Mouse (Mus musculus) MEL (cell line): ENCODE measurements around the gene Vnn1. TPM values are rescaled to one million over a fixed set of nuclear protein-coding genes. Genes with fewer than 3 reads are reported as not detected.

ENCODE experiments used
- DNase-seq: peaks from one replicate; pipeline ENCODE4 v3.0.0; 2011; ENCODE audit warnings: low read depth, low spot score
- H3K27ac ChIP-seq: 2 replicates; pipeline ENCODE4 v1.5.1; 2012; ENCODE audit warnings: low read depth, mild to moderate bottlenecking, control low read depth, low read length, moderate library complexity; ENCODE audit not compliant: control insufficient read depth
- H3K27me3 ChIP-seq, 2 experiments: fragments of 150-350 bp in 1 of 2; sonication (generic) in 1 of 2; 2 replicates each; pipeline ENCODE4 v1.6.1; 2012; ENCODE audit warnings: low read length in 2 of 2, mild to moderate bottlenecking in 2 of 2, improper control_type of control experiment in 1 of 2, moderate library complexity in 1 of 2; ENCODE audit not compliant: insufficient read depth in 2 of 2, control insufficient read depth in 1 of 2
- H3K36me3 ChIP-seq, 2 experiments: 2 replicates each; pipeline ENCODE4 v1.6.1; 2012 to 2014; ENCODE audit warnings: low read length in 2 of 2, improper control_type of control experiment in 1 of 2, inconsistent platforms in 1 of 2, mild to moderate bottlenecking in 1 of 2; ENCODE audit not compliant: insufficient read depth in 2 of 2, control insufficient read depth in 1 of 2
- H3K4me1 ChIP-seq, 2 experiments: fragments of 150-350 bp in 1 of 2; sonication (generic) in 1 of 2; 2 replicates each; pipeline ENCODE4 v1.6.1; 2012; ENCODE audit warnings: low read length in 2 of 2, improper control_type of control experiment in 1 of 2, mild to moderate bottlenecking in 1 of 2; ENCODE audit not compliant: insufficient read depth in 2 of 2, control insufficient read depth in 1 of 2
- H3K4me3 ChIP-seq, 2 experiments: fragments of 150-350 bp in 1 of 2; sonication (generic) in 1 of 2; 2 replicates each; pipeline ENCODE4 v1.5.1; 2012; ENCODE audit warnings: low read depth in 2 of 2, low read length in 2 of 2, mild to moderate bottlenecking in 2 of 2, moderate library complexity in 2 of 2, control low read depth in 1 of 2, improper control_type of control experiment in 1 of 2; ENCODE audit not compliant: control insufficient read depth in 1 of 2, insufficient read depth in 1 of 2
- H3K79me2 ChIP-seq: 2 replicates; pipeline ENCODE4 v1.6.1; 2012; ENCODE audit warnings: mild to moderate bottlenecking, low read length, moderate library complexity; ENCODE audit not compliant: control insufficient read depth, poor library complexity, insufficient read depth
- H3K9ac ChIP-seq: 2 replicates; pipeline ENCODE4 v1.6.1; 2012; ENCODE audit warnings: low read depth, mild to moderate bottlenecking, control low read depth, low read length, moderate library complexity; ENCODE audit not compliant: control insufficient read depth, poor library complexity, severe bottlenecking
- H3K9me3 ChIP-seq: fragments of 150-350 bp; sonication (generic); replicated peaks from 2 replicates; pipeline ENCODE4 v1.6.1; 2012; ENCODE audit warnings: mild to moderate bottlenecking, low read length, improper control_type of control experiment, moderate library complexity; ENCODE audit not compliant: insufficient read depth
- CTCF ChIP-seq, 3 experiments: IDR thresholded peaks in 2 of 3; conservative IDR thresholded peaks in 1 of 3; 2 replicates each; pipeline ENCODE4 v1.5.1; 2011 to 2012; ENCODE audit warnings: low read length in 3 of 3, low read depth in 2 of 3, mild to moderate bottlenecking in 2 of 3, improper control_type of control experiment in 1 of 3, inconsistent platforms in 1 of 3, mixed read lengths in 1 of 3, moderate library complexity in 1 of 3; ENCODE audit not compliant: control insufficient read depth in 1 of 3, insufficient read depth in 1 of 3, poor library complexity in 1 of 3, severe bottlenecking in 1 of 3
- E2F4 ChIP-seq: IDR thresholded peaks from 2 replicates; pipeline ENCODE4 v1.6.1; 2011; ENCODE audit warnings: low read depth, low read length, improper control_type of control experiment, borderline replicate concordance
- EP300 ChIP-seq, 2 experiments: IDR thresholded peaks; 2 replicates each; pipeline ENCODE4 v1.6.1; 2011; ENCODE audit warnings: improper control_type of control experiment in 2 of 2, low read length in 2 of 2, low read depth in 1 of 2, mild to moderate bottlenecking in 1 of 2
- GATA1 ChIP-seq: IDR thresholded peaks from 2 replicates; pipeline ENCODE4 v1.6.1; 2011; ENCODE audit warnings: low read depth, low read length, improper control_type of control experiment
- HCFC1 ChIP-seq: IDR thresholded peaks from 2 replicates; pipeline ENCODE4 v1.6.1; 2012; ENCODE audit warnings: low read depth, mild to moderate bottlenecking, inconsistent platforms, low read length, improper control_type of control experiment, moderate library complexity
- KAT2A ChIP-seq: conservative IDR thresholded peaks from 2 replicates; pipeline ENCODE4 v1.6.1; 2012; ENCODE audit warnings: low read depth, low read length, improper control_type of control experiment, inconsistent platforms
- MAFK ChIP-seq: IDR thresholded peaks from 2 replicates; pipeline ENCODE4 v1.6.1; 2011; ENCODE audit warnings: low read depth, mild to moderate bottlenecking, low read length, improper control_type of control experiment, borderline replicate concordance
- MAZ ChIP-seq: IDR thresholded peaks from 2 replicates; pipeline ENCODE4 v1.6.1; 2012; ENCODE audit warnings: low read depth, mild to moderate bottlenecking, inconsistent platforms, low read length, improper control_type of control experiment
- MEF2A ChIP-seq: IDR thresholded peaks from 2 replicates; pipeline ENCODE4 v1.6.1; 2014; ENCODE audit warnings: low read depth, mild to moderate bottlenecking, inconsistent platforms, low read length, improper control_type of control experiment; ENCODE audit not compliant: poor library complexity, insufficient replicate concordance, severe bottlenecking; ENCODE audit errors: extremely low read depth
- MXI1 ChIP-seq: IDR thresholded peaks from 2 replicates; pipeline ENCODE4 v1.6.1; 2011; ENCODE audit warnings: mild to moderate bottlenecking, low read depth, low read length, improper control_type of control experiment
- MYC ChIP-seq: IDR thresholded peaks from 2 replicates; pipeline ENCODE4 v1.6.1; 2011; ENCODE audit warnings: low read depth, mild to moderate bottlenecking, low read length, improper control_type of control experiment, moderate library complexity
- NELFE ChIP-seq: IDR thresholded peaks from 2 replicates; pipeline ENCODE4 v1.6.1; 2011; ENCODE audit warnings: low read depth, low read length, improper control_type of control experiment
- NRF1 ChIP-seq: IDR thresholded peaks from 2 replicates; pipeline ENCODE4 v1.6.1; 2014; ENCODE audit warnings: low read depth, mild to moderate bottlenecking, inconsistent platforms, low read length, improper control_type of control experiment, moderate library complexity; ENCODE audit not compliant: poor library complexity, insufficient read depth, severe bottlenecking
- POLR2A ChIP-seq, 2 experiments: IDR thresholded peaks; 2 replicates each; pipeline ENCODE4 v1.6.1; 2011 to 2012; ENCODE audit warnings: low read length in 2 of 2, mild to moderate bottlenecking in 2 of 2, control low read depth in 1 of 2, improper control_type of control experiment in 1 of 2, low read depth in 1 of 2, moderate library complexity in 1 of 2; ENCODE audit not compliant: control insufficient read depth in 1 of 2, insufficient read depth in 1 of 2, poor library complexity in 1 of 2
- POLR2AphosphoS2 ChIP-seq: IDR thresholded peaks from 2 replicates; pipeline ENCODE4 v1.6.1; 2011; ENCODE audit warnings: low read length, improper control_type of control experiment
- SMC3 ChIP-seq: IDR thresholded peaks from 2 replicates; pipeline ENCODE4 v1.6.1; 2011; ENCODE audit warnings: low read depth, low read length, improper control_type of control experiment
- TAL1 ChIP-seq: IDR thresholded peaks from 2 replicates; pipeline ENCODE4 v1.6.1; 2012; ENCODE audit warnings: mild to moderate bottlenecking, inconsistent platforms, low read length, moderate library complexity, mixed read lengths
- TBP ChIP-seq: IDR thresholded peaks from 2 replicates; pipeline ENCODE4 v1.8.0; 2011; ENCODE audit warnings: low read depth, low read length, improper control_type of control experiment
- TCF12 ChIP-seq: IDR thresholded peaks from 2 replicates; pipeline ENCODE4 v1.6.1; 2014; ENCODE audit warnings: low read depth, mild to moderate bottlenecking, inconsistent platforms, low read length, improper control_type of control experiment, moderate library complexity
- USF2 ChIP-seq, 2 experiments: IDR thresholded peaks; 2 replicates each; pipeline ENCODE4 v1.6.1; 2011 to 2012; ENCODE audit warnings: improper control_type of control experiment in 2 of 2, low read length in 2 of 2, borderline replicate concordance in 1 of 2, inconsistent platforms in 1 of 2, low read depth in 1 of 2, mild to moderate bottlenecking in 1 of 2; ENCODE audit not compliant: insufficient read depth in 1 of 2
- ZC3H11A ChIP-seq: IDR thresholded peaks from 2 replicates; pipeline ENCODE4 v1.6.1; 2012; ENCODE audit warnings: low read depth, mild to moderate bottlenecking, inconsistent platforms, low read length, improper control_type of control experiment
- ZMIZ1 ChIP-seq: IDR thresholded peaks from 2 replicates; pipeline ENCODE4 v1.6.1; 2012; ENCODE audit warnings: low read depth, mild to moderate bottlenecking, inconsistent platforms, low read length, improper control_type of control experiment, moderate library complexity
- polyA plus RNA-seq, 2 experiments: library from polyadenylated mRNA; stranded (reverse) in 1 of 2; unstranded in 1 of 2; fragments of >175 nt in 1 of 2; fragments of >200 nt in 1 of 2; gene quantifications; 2 replicates each; pipeline versions ENCODE4 v1.2.1 to v1.2.4; 2012; ENCODE audit warnings: low replicate concordance in 2 of 2, low read depth in 1 of 2; ENCODE audit not compliant: insufficient read length in 2 of 2, insufficient read depth in 1 of 2, missing spikeins in 1 of 2
- total RNA-seq: library from RNA; depleted of rRNA; stranded (reverse); fragments of 300-350 nt; gene quantifications from 2 replicates; pipeline ENCODE4 v1.2.3, GENCODE M21; 2012

The Vnn1 gene
- total and polyA plus RNA-seq, 3 experiments = not detected

DNA sequence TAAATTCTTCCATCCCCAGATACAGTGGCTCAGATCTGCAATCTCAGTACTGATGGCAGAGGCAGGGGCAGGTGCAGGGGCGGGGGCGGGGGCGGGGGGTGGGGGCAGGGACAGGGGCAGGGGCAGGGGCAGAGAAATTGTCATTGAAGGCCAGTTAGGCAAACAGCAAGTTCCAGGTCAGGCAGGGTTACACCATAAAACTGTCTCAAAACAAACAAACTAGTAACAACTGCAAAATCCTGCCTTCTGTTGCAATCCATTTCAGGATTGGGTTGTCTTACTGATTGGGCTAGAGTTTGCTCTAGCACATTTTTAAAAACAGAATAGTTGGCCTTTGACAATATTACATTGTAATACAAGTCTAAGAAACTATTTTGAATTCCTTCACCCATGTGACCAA, 28.0 kb downstream of the Vnn1 start:
- Histone ChIP-seq H3K9me3 (no peaks in the 10 kb centered on the region), H3K4me1 (no peaks in the 10 kb centered on the region), H3K36me3 (no peaks in the 10 kb centered on the region), H3K27me3 (no peaks in the 10 kb centered on the region), H3K79me2 (no peaks in the 10 kb centered on the region), H3K9ac (no peak overlapping the region), H3K27ac (no peak overlapping the region), H3K4me3 (no peak overlapping the region)
- no peak for DNase-seq
- TF ChIP-seq MEF2A = no peak
- no peak for TF ChIP-seq MAFK
- TF ChIP-seq MXI1 = no peak
- TF ChIP-seq ZC3H11A = no peak
- no peak for TF ChIP-seq POLR2AphosphoS2
- no peak for TF ChIP-seq NRF1
- no peak for TF ChIP-seq ZMIZ1
- TF ChIP-seq GATA1 = no peak

DNA sequence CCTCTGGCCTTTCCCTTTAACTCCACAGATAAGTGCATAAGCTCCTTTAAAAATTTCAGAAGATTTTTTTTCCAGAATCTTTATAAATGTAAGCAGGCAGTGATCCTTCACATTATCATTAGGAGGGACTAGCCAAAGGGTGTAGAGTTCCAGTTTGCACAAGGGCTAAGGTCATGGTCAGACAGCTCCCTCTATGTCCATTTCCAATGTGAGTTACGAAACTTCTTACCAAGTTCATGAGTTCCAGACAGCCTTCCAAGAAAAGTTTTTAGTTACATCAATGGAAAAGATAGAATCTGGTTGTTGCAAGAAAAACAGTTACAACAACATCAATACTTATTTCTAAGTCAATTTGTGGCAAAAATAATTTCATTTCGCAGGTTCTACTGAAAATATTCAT, 29.5 kb downstream of the Vnn1 start:
- Histone ChIP-seq H3K4me1 (no peaks in the 10 kb centered on the region), H3K27me3 (no peaks in the 10 kb centered on the region), H3K9me3 (no peaks in the 10 kb centered on the region), H3K36me3 (no peaks in the 10 kb centered on the region), H3K27ac (no peak overlapping the region), H3K9ac (no peak overlapping the region), H3K79me2 (no peaks in the 10 kb centered on the region), H3K4me3 (no peak overlapping the region)
- no peak for TF ChIP-seq USF2 (IDR thresholded peaks at IDR 0.05; ENCODE audit: borderline replicate concordance in 1 of 2, insufficient read depth in 1 of 2, low read depth in 1 of 2, low read length in 2 of 2)
- no peak for TF ChIP-seq NELFE
- no peak for TF ChIP-seq TCF12
- TF ChIP-seq E2F4 = no peak
- no peak for TF ChIP-seq HCFC1
- no peak for TF ChIP-seq TBP
- no peak for TF ChIP-seq KAT2A
- DNase-seq = no peak

DNA sequence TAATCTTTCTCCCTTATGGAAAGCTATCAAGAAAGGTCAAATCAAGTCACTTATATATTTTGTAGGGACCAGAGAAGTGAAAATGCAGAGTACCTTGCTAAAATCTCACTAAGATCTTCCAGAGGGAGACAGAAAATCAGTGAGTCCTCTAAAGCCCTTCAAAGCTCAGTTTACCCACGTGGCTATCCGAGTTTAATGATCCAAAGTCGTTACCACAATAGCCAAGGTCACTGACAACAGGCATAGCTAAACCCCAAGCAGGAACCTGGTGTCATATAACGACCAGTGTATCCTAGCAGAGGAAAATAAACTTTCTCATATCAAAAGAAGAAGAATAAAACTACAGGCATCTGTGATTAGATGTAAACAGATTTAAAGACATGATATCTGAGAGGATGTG, 43.1 kb downstream of the Vnn1 start:
- H3K27me3 ChIP-seq = no peaks in the 10 kb centered on the region; a peak in 1 of 4 replicates
- no peaks in the 10 kb centered on the region for H3K4me1 ChIP-seq
- no peaks in the 10 kb centered on the region for H3K9me3 ChIP-seq
- TF ChIP-seq NELFE (no peak), EP300 (IDR thresholded peaks at IDR 0.05; ENCODE audit: low read depth in 1 of 2, low read length in 2 of 2) (no peak), MAZ (no peak), CTCF (IDR thresholded peaks at IDR 0.05 in 2 of 3, conservative IDR thresholded peaks at IDR 0.05 in 1 of 3; ENCODE audit: control insufficient read depth in 1 of 3, insufficient read depth in 1 of 3, low read depth in 2 of 3, low read length in 3 of 3, poor library complexity in 1 of 3, severe bottlenecking in 1 of 3) (no peak), ZMIZ1 (no peak), MYC (no peak), ZC3H11A (no peak), TAL1 (no peak), TCF12 (no peak), SMC3 (no peak), POLR2A (IDR thresholded peaks at IDR 0.05; ENCODE audit: control insufficient read depth in 1 of 2, insufficient read depth in 1 of 2, low read depth in 1 of 2, low read length in 2 of 2, poor library complexity in 1 of 2) (no peak)
- TF ChIP-seq, all 39 proteins: peak for 0
- no peak for DNase-seq
- Histone ChIP-seq H3K79me2 (no peaks in the 10 kb centered on the region), H3K36me3 (no peaks in the 10 kb centered on the region), H3K4me3 (no peak overlapping the region), H3K27ac (no peak overlapping the region), H3K9ac (no peak overlapping the region)
